Mouse (Mus musculus): ENCODE measurements around the gene Sfrp2. TPM values are rescaled to one million over a fixed set of nuclear protein-coding genes. Genes with fewer than 3 reads are reported as not detected.
A peak's percentile ranks its signal among the peaks of the same experiment; 100 is the strongest.

The Sfrp2 gene
- polyA plus RNA-seq, 1 experiment from 2014 or later = 160 TPM

DNA sequence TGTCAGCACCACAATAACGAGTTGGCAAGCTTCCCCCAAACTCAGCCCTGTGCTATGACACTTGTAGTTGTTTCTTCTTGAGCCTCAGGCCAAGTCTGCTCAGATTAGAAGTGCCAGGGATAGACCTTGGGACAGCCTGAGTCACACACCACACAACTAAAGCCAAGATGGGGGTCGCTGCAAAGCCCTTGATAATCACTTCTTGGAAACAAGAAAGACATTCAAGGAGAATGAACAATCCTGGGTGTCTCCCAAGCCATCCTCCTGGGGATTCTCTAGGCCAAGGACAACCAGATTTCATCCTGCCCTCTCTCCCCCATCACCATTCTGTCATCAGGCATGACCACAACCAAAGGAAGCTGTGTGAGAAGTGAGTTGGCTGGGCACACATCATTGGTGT is 25.9 kb upstream of the Sfrp2 start:
- no peaks in the 10 kb centered on the region for H3K9me3 ChIP-seq (replicated peaks; ENCODE audit: control insufficient read depth, low read length)
- H3K4me2 ChIP-seq (ENCODE audit: low read depth, low read length) = no peak overlapping the region
- ATAC-seq (replicated peaks; ENCODE audit: insufficient number of reproducible peaks, low FRiP score, low TSS enrichment, low read depth) (no peak), DNase-seq (ENCODE audit: low spot score) (no peak)
- no peak overlapping the region for H3K4me3 ChIP-seq (ENCODE audit: low read depth, low read length)
- H3K27ac ChIP-seq (replicated peaks; ENCODE audit: low read depth, low read length) = no peak overlapping the region
- H3K27me3 ChIP-seq (ENCODE audit: control insufficient read depth, insufficient read depth, low read length) = no peaks in the 10 kb centered on the region
- H3K9ac ChIP-seq (replicated peaks; ENCODE audit: low read length) = no peak overlapping the region
- no peaks in the 10 kb centered on the region for H3K4me1 ChIP-seq (ENCODE audit: control insufficient read depth, insufficient read depth, low read length)
- H3K36me3 ChIP-seq (replicated peaks; ENCODE audit: control insufficient read depth, insufficient read depth, low read depth, low read length) = no peaks in the 10 kb centered on the region
- whole genome bisulfite sequencing = 75% methylated on average over 2 of the region's 2 CpGs

DNA sequence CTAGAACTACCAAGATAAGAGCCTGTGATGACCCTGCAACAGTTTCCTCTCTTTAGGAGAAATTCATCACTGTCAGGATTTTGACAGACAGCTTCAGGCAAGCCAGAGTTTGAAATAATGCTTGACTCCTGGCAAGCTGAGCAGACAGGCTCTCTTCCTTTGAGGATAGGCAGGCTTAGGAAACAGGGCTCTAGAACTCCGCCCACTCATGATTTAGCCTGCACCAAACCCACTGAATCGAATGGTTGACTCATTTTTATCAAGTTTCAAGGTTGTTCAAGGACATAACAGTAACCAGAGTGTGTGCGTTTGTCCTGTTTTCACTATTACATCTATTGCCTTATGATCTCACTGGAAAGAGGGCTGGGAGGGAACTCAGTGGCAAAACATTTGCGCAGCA is 18.8 kb upstream of the Sfrp2 start:
- no peak overlapping the region for H3K9ac ChIP-seq (replicated peaks; ENCODE audit: low read length)
- no peaks in the 10 kb centered on the region for H3K9me3 ChIP-seq (replicated peaks; ENCODE audit: control insufficient read depth, low read length)
- H3K27ac ChIP-seq (replicated peaks; ENCODE audit: low read depth, low read length) = no peak overlapping the region
- no peaks in the 10 kb centered on the region for H3K27me3 ChIP-seq (ENCODE audit: control insufficient read depth, insufficient read depth, low read length)
- no peak overlapping the region for H3K4me2 ChIP-seq (ENCODE audit: low read depth, low read length)
- WGBS = 86% methylated on average over 4 of the region's 4 CpGs
- ATAC-seq (replicated peaks; ENCODE audit: insufficient number of reproducible peaks, low FRiP score, low TSS enrichment, low read depth) (no peak), DNase-seq (ENCODE audit: low spot score) (no peak)
- no peaks in the 10 kb centered on the region for H3K4me1 ChIP-seq (ENCODE audit: control insufficient read depth, insufficient read depth, low read length)
- no peak overlapping the region for H3K4me3 ChIP-seq (ENCODE audit: low read depth, low read length)
- no peaks in the 10 kb centered on the region for H3K36me3 ChIP-seq (replicated peaks; ENCODE audit: control insufficient read depth, insufficient read depth, low read depth, low read length)

DNA sequence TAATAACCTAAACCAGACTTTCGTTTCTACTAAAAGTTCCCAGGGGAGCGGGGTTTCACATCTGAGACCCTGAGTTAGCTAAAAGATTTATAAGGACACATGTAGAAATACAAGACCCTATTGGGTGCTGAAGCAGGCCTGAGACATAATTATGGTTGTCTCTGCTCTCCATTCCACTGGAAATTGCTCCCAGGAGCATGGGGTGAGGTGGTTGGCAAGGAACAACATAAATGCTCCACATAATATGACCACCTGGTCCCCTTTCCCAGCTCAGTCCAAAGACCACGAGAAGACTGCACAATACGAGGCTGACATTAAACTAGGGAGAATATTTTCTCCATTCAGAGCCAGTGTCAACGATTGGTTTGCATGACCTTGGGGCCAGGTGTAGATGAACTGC is 18.2 kb upstream of the Sfrp2 start:
- no peak overlapping the region for H3K4me3 ChIP-seq (ENCODE audit: low read depth, low read length)
- H3K4me1 ChIP-seq (ENCODE audit: control insufficient read depth, insufficient read depth, low read length) = no peaks in the 10 kb centered on the region

GRCm38 (mm10) chr3:83751625-83752024 is 14.5 kb upstream of the Sfrp2 start:
- Histone ChIP-seq H3K27ac (replicated peaks; ENCODE audit: low read depth, low read length) (no peak overlapping the region), H3K9ac (replicated peaks; ENCODE audit: low read length) (no peak overlapping the region), H3K4me2 (ENCODE audit: low read depth, low read length) (no peak overlapping the region), H3K4me3 (ENCODE audit: low read depth, low read length) (no peak overlapping the region), H3K9me3 (replicated peaks; ENCODE audit: control insufficient read depth, low read length) (no peaks in the 10 kb centered on the region), H3K36me3 (replicated peaks; ENCODE audit: control insufficient read depth, insufficient read depth, low read depth, low read length) (no peaks in the 10 kb centered on the region), H3K27me3 (ENCODE audit: control insufficient read depth, insufficient read depth, low read length) (no peaks in the 10 kb centered on the region), H3K4me1 (ENCODE audit: control insufficient read depth, insufficient read depth, low read length) (no peaks in the 10 kb centered on the region)
- WGBS = 28% methylated on average over 2 of the region's 2 CpGs
- ATAC-seq (replicated peaks; ENCODE audit: insufficient number of reproducible peaks, low FRiP score, low TSS enrichment, low read depth) = no peak
- peak; percentile 38 for DNase-seq (ENCODE audit: low spot score)

More for the DNA sequence above, 18.2 kb upstream of the Sfrp2 start:
- 70% methylated on average over 5 of the region's 5 CpGs for WGBS
- H3K9ac ChIP-seq (replicated peaks; ENCODE audit: low read length) = no peak overlapping the region
- no peak overlapping the region for H3K27ac ChIP-seq (replicated peaks; ENCODE audit: low read depth, low read length)
- H3K36me3 ChIP-seq (replicated peaks; ENCODE audit: control insufficient read depth, insufficient read depth, low read depth, low read length) = no peaks in the 10 kb centered on the region
- ATAC-seq (replicated peaks; ENCODE audit: insufficient number of reproducible peaks, low FRiP score, low TSS enrichment, low read depth) = no peak
- no peak overlapping the region for H3K4me2 ChIP-seq (ENCODE audit: low read depth, low read length)
- H3K9me3 ChIP-seq (replicated peaks; ENCODE audit: control insufficient read depth, low read length) = no peaks in the 10 kb centered on the region
- no peak for DNase-seq (ENCODE audit: low spot score)
- H3K27me3 ChIP-seq (ENCODE audit: control insufficient read depth, insufficient read depth, low read length) = no peaks in the 10 kb centered on the region

GRCm38 (mm10) chr3:83752196-83752595 is 13.9 kb upstream of the Sfrp2 start:
- Histone ChIP-seq H3K27me3 (ENCODE audit: control insufficient read depth, insufficient read depth, low read length) (no peaks in the 10 kb centered on the region), H3K36me3 (replicated peaks; ENCODE audit: control insufficient read depth, insufficient read depth, low read depth, low read length) (no peaks in the 10 kb centered on the region), H3K9me3 (replicated peaks; ENCODE audit: control insufficient read depth, low read length) (no peaks in the 10 kb centered on the region), H3K4me1 (ENCODE audit: control insufficient read depth, insufficient read depth, low read length) (no peaks in the 10 kb centered on the region), H3K4me3 (ENCODE audit: low read depth, low read length) (no peak overlapping the region), H3K4me2 (ENCODE audit: low read depth, low read length) (no peak overlapping the region), H3K27ac (replicated peaks; ENCODE audit: low read depth, low read length) (no peak overlapping the region), H3K9ac (replicated peaks; ENCODE audit: low read length) (no peak overlapping the region)
- WGBS = 92% methylated on average over 5 of the region's 5 CpGs
- no peak for DNase-seq (ENCODE audit: low spot score)
- no peak for ATAC-seq (replicated peaks; ENCODE audit: insufficient number of reproducible peaks, low FRiP score, low TSS enrichment, low read depth)

GRCm38 (mm10) chr3:83755043-83755635 is 11.0 kb upstream of the Sfrp2 start:
- DNase-seq (ENCODE audit: low spot score) (peak; percentile 63), ATAC-seq (replicated peaks; ENCODE audit: insufficient number of reproducible peaks, low FRiP score, low TSS enrichment, low read depth) (no peak)
- H3K4me3 ChIP-seq (ENCODE audit: low read depth, low read length) = no peak overlapping the region
- H3K27me3 ChIP-seq (ENCODE audit: control insufficient read depth, insufficient read depth, low read length) = no peaks in the 10 kb centered on the region
- WGBS = 43% methylated on average over 15 of the region's 15 CpGs
- no peak overlapping the region for H3K9ac ChIP-seq (replicated peaks; ENCODE audit: low read length)
- no peak overlapping the region for H3K4me2 ChIP-seq (ENCODE audit: low read depth, low read length)
- H3K4me1 ChIP-seq (ENCODE audit: control insufficient read depth, insufficient read depth, low read length) = no peaks in the 10 kb centered on the region
- no peak overlapping the region for H3K27ac ChIP-seq (replicated peaks; ENCODE audit: low read depth, low read length)
- no peaks in the 10 kb centered on the region for H3K9me3 ChIP-seq (replicated peaks; ENCODE audit: control insufficient read depth, low read length)
- no peaks in the 10 kb centered on the region for H3K36me3 ChIP-seq (replicated peaks; ENCODE audit: control insufficient read depth, insufficient read depth, low read depth, low read length)

DNA sequence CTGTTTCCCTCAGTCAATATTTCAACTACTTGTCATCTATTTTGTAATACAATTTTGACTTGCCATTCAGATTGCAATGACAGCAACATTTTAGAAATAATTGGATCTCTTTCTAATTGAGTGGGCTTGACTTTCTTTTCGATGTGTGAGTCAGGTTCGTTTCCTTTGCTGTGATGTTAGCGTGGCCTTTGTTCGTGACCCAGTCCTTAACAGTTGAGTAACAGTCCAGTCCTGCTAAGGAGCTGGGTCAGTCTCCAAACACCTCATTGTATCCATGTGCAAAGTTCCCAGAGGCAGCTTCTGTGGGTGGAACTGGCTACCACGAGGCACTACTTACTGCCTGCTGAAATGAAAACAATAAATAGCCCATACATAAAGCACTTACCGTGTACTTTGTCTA is 10.5 kb upstream of the Sfrp2 start:
- no peak overlapping the region for H3K27ac ChIP-seq (replicated peaks; ENCODE audit: low read depth, low read length)
- no peaks in the 10 kb centered on the region for H3K36me3 ChIP-seq (replicated peaks; ENCODE audit: control insufficient read depth, insufficient read depth, low read depth, low read length)
- WGBS = 48% methylated on average over 6 of the region's 6 CpGs
- no peaks in the 10 kb centered on the region for H3K27me3 ChIP-seq (ENCODE audit: control insufficient read depth, insufficient read depth, low read length)
- H3K9ac ChIP-seq (replicated peaks; ENCODE audit: low read length) = no peak overlapping the region
- H3K4me1 ChIP-seq (ENCODE audit: control insufficient read depth, insufficient read depth, low read length) = no peaks in the 10 kb centered on the region
- no peak overlapping the region for H3K4me2 ChIP-seq (ENCODE audit: low read depth, low read length)
- no peak overlapping the region for H3K4me3 ChIP-seq (ENCODE audit: low read depth, low read length)
- no peak for ATAC-seq (replicated peaks; ENCODE audit: insufficient number of reproducible peaks, low FRiP score, low TSS enrichment, low read depth)
- no peak for DNase-seq (ENCODE audit: low spot score)
- H3K9me3 ChIP-seq (replicated peaks; ENCODE audit: control insufficient read depth, low read length) = no peaks in the 10 kb centered on the region

GRCm38 (mm10) chr3:83762361-83762760 is 3.8 kb upstream of the Sfrp2 start:
- no peak overlapping the region for H3K4me2 ChIP-seq (ENCODE audit: low read depth, low read length)
- H3K4me3 ChIP-seq (ENCODE audit: low read depth, low read length) = no peak overlapping the region
- no peak for DNase-seq (ENCODE audit: low spot score)
- no peaks in the 10 kb centered on the region for H3K27me3 ChIP-seq (ENCODE audit: control insufficient read depth, insufficient read depth, low read length)
- no peaks in the 10 kb centered on the region for H3K36me3 ChIP-seq (replicated peaks; ENCODE audit: control insufficient read depth, insufficient read depth, low read depth, low read length)
- no peaks in the 10 kb centered on the region for H3K9me3 ChIP-seq (replicated peaks; ENCODE audit: control insufficient read depth, low read length)
- no peak overlapping the region for H3K9ac ChIP-seq (replicated peaks; ENCODE audit: low read length)
- ATAC-seq (replicated peaks; ENCODE audit: insufficient number of reproducible peaks, low FRiP score, low TSS enrichment, low read depth) = no peak
- WGBS = 68% methylated on average over 10 of the region's 10 CpGs
- H3K27ac ChIP-seq (replicated peaks; ENCODE audit: low read depth, low read length) = no peak overlapping the region
- no peaks in the 10 kb centered on the region for H3K4me1 ChIP-seq (ENCODE audit: control insufficient read depth, insufficient read depth, low read length)
